Mouse (Mus musculus): Measurements from ENCODE around the gene Cer1.

- TF ChIP-seq CTCF (IDR thresholded peaks at IDR 0.05; ENCODE audit: control insufficient read depth, insufficient read depth, insufficient replicate concordance, low read depth, low read length) (no peak), POLR2A (IDR thresholded peaks at IDR 0.05; ENCODE audit: control insufficient read depth, low read depth, low read length) (no peak)
These were observed 10.3 kb upstream of the Cer1 start for GRCm38 (mm10) chr4:82895227-82895626.
